Mouse (Mus musculus) frontal cortex, postnatal 10 days (tissue): ENCODE measurements around the gene Glis2.

ENCODE experiments used
- DNase-seq, 2 experiments: peaks; one replicate each; pipeline ENCODE4 v3.0.0; 2022; ENCODE audit warnings: low spot score in 2 of 2, mixed read lengths in 1 of 2

Gene Glis2

GRCm38 (mm10) chr16:4638891-4639390, 44.4 kb downstream of the Glis2 start:
- no peak for DNase-seq

DNA sequence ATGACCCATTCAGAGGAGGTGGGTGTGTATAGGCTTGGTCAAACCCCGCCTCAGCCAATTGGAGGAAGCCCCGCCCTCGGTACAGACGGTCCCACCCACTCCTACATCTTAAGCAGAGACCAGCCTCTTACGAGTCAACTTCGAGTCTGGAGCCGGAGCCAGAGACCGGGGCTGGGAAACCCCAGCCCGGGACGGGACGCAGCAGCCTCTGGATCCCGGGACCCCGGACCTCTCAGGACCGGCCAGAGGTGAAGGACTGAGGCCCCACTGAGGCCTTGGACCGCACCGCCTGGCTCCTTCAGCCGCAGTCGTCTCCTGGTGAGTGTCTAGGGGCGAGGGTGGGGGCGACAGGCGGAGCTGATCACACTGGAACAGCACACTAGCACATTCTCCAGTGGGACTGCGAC, 45.3 kb downstream of the Glis2 start, which contains the start of the genes Vasn and Dnaja3:
Vasn (plus strand) TSS at position 111 of the 407 bp plus-strand sequence.
Dnaja3 (plus strand) TSS at position 159 of the 407 bp plus-strand sequence.
- peak; percentile 69 to 70 for DNase-seq

GRCm38 (mm10) chr16:4640267-4641005, 45.9 kb downstream of the Glis2 start:
- DNase-seq: no peak

DNA sequence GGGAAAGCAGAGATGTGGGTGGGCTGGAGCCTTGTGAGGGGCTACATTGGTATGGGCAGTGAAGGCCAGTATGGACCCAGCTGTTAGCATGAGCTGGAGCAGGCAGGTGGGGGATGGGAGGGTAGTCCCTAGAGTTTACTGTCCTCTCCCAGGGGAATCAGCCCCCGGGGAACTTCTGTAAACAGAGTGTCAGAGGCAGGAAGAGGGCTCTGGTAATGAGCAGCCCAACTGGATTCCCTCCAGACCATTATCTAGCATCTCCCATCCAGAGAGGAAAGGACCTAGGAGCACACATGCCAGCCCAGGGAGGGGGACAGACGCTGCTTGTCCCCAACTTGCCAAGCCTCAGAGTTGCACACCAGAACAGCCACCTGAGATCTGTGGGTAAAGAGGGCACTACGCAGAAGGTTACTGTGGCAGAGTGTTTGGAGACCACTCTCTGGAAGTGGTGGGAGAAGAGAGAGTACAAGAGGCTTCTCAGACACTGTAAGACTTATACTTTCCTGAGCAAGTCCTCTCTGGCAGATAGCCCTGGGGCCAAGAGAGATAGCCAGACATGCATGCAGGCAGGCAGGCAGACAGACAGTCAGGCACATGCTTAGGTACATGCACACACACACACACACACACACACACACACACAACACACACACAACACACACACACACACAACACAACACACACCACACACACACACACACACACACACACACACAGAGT, 46.8 kb downstream of the Glis2 start:
- no peak for DNase-seq

DNA sequence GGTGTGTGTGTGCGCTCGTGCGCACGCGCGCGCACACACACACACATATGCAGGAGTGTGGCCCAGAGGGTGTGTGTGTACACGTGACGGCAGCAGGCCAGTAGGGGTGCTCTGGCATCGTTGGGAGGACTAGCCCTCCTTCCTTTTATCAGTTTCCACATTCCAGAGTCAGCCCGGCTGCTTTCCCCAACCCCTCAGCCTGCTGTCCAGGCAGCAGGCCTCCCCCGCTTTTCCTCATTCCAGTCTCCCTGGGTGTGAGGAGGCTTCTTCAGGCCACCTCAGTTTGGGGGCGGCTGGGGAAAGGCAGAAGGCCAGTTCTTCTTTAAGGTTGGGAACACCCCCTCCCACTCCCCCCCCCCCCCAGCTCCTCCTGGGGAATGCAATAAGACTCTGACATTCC, 47.7 kb downstream of the Glis2 start:
- peak in 1 of 2 experiments; percentile 66 for DNase-seq

GRCm38 (mm10) chr16:4642937-4643336, 48.4 kb downstream of the Glis2 start:
- DNase-seq: no peak

GRCm38 (mm10) chr16:4643670-4644419, 49.3 kb downstream of the Glis2 start:
- DNase-seq: peak; percentile 74 to 80

GRCm38 (mm10) chr16:4645867-4646266, 51.4 kb downstream of the Glis2 start:
- no peak for DNase-seq

DNA sequence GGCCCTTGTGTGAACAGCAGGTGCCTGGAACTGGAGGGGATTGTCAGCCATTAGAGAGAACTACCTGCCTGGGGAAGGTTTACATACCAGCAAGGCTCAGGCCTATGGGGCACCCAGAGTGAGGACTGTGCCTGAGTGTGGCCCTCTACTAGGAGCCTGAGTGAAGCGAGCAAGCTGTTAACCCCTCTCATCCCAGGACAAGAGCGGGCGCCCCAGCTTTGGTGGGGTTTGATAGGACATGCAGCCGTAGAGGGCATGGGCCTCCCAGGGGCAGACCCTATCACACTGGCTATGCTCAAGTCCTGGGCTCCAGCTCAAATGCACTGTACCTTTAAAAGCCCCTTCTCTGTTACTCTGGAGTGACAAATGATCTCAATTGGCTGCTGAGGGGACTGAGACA, 52.3 kb downstream of the Glis2 start:
- DNase-seq: no peak

DNA sequence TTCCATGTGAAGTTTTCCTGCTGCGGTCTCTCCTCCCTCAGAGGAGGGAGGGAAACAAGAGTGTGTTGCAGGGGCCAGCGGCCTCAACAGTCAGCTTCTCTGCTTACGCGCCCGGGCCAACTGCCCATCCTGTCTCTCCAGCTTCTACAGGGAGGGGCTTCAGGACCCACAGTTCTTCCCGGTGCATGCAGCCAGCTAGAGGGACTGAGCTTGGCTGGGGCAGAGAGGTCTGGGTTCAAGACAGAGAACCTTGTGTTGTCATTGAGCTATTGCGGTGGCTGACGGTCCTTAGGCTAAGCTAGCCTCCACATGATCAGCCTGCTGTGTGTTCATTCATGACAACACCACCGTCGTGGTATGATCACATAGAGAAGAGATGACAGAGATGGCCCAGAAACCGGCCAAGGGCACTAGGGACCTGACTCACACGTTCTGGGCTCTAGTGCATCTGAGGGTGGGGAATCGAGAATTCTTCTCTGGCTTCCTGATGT, 53.2 kb downstream of the Glis2 start:
- DNase-seq: no peak

DNA sequence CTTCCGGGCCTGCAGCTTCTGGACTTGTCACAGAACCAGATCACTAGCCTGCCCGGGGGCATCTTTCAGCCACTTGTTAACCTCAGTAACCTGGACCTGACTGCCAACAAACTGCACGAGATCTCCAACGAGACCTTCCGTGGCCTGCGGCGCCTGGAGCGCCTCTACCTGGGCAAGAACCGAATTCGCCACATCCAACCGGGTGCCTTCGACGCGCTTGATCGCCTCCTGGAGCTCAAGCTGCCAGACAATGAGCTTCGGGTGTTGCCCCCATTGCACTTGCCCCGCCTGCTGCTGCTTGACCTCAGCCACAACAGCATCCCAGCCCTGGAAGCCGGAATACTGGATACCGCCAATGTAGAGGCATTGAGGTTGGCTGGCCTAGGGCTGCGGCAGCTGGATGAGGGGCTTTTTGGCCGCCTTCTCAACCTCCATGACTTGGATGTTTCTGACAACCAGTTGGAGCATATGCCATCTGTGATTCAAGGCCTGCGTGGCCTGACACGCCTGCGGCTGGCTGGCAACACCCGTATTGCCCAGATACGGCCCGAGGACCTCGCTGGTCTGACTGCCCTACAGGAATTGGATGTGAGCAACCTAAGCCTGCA, 54.0 kb downstream of the Glis2 start:
- DNase-seq: no peak

- DNase-seq: no peak
These were observed 54.7 kb downstream of the Glis2 start for GRCm38 (mm10) chr16:4649211-4649610.

- DNase-seq: no peak
These were observed 55.2 kb downstream of the Glis2 start for GRCm38 (mm10) chr16:4649692-4650091.

DNA sequence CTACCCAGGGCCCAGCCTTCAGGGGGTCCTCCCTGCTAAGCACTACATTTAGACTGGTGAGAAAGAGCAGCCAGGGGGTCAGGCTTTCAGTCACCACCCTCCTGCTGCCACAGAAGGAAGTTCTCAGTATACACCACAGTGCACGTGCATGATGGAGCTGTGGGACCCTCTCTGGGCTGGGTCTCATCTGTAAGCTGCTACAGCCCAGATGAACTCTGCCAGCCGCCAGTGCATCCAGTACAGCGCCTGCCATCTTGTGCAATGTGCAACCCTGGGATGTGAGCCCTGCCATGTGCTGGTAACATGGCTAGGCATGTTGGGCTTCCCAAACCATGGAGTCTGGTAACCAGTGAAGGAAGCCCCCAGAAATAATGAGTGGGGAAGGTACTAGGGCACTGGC, 55.6 kb downstream of the Glis2 start:
- DNase-seq: no peak

- DNase-seq: no peak
These were observed 56.6 kb downstream of the Glis2 start for GRCm38 (mm10) chr16:4651081-4651480.

DNA sequence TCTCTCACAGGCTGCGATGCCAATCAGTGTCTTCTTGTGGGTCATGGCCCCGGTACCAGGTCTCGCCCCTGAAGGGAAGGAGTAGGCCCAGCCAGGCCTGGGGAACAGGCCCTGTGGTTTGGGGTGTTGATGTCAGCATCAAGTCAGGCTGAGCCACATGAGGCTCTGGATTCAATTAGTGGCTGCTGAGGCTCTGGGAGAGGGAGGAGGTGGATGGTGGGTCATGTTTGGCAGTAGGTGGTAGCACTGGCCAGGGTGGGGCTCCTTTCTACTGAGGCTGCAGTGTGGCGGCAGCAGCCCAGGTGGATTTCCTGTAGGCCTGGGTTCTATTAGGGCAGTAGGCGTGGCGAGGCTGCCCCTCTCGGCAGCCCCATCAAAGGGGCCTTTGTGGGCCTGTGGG, 57.1 kb downstream of the Glis2 start:
- DNase-seq: no peak

GRCm38 (mm10) chr16:4652707-4653416, 58.3 kb downstream of the Glis2 start:
- DNase-seq: no peak

DNA sequence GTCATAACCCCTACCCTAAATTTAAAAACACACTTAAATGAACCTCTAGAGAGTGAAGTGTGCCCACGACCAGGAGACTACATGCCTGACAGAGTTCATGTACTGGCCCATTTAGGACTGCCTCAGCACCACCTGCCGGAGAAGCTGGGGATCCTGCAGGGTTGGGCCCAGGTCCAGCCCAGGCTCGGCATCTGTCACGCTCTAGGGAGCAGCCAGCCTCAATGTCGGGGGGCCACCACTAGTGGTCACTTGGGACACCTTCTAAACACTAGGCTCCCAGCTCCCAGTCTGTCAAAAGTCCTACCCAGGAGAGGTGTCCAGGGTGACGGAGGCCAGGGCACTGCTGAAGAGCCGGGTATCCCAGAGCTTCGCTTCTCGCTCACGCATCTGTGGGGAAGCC, 60.2 kb downstream of the Glis2 start:
- DNase-seq: no peak

DNA sequence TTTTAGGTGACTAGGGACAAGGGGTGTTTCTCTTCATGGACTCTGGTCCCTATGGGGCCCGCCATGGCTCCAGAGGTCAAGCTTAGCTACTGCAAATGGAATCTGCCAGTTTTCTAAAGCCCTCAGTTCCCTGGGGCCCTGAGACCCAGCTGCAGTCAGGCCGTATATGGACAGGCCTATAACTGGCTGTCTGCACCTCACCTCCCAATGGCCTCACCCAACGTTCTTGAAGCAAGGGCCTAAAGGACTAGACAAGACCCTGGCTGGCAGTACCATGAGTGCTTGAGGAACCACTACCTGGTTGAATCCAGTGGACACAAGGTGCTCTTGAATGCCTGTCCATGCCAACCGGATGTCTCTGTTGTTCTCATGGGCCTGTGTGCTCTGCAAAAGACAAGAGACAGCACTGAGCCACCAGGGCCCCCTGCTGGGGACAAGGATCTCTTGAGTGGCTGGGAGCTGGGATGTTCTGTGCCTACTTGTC, 60.8 kb downstream of the Glis2 start:
- no peak for DNase-seq

DNA sequence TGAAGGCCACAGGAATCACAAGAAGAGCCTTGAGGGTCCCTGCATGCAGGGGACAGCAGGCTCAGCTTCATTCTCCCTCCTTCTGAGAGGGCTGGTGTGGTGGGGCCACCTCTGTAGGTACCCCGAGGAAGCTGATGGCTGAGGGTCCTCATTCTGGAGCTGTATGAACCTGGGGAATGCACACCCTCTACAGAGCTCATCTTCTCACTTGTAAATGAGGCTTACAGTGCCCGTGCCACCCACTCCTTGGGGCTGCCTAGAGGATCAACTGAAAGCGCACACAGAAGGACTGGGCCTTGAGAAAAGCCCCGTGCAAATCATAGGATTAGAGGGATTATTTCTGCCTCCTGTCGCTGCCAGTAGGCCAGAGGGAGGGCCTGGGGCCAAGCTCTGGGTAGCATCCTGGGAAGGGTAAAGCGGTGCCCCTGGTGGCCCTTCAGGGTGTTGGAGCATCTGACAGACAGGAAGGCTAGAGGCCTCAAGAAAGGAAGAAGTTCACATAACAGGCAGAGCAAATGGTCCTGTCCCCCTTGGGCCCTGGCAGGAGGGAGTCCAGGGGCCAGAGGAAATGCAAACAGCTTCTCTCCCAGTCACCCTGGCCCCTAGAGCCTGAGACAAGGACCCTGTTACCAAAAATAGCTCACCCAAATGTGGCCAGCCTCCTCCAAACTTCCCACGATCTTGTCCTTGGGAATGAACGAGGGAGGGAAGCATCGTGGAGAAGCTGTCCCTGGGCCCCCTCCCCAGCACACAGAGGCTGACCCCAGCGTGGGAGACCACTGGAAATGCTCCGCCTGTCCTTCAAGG, 61.5 kb downstream of the Glis2 start:
- no peak for DNase-seq
